Mouse (Mus musculus): ENCODE data around the gene Fam184b.

- no peak for TF ChIP-seq CTCF (IDR thresholded peaks at IDR 0.05; ENCODE audit: borderline replicate concordance, control insufficient read depth, extremely low read depth, insufficient read depth, low read length, poor library complexity)
- no peak for TF ChIP-seq POLR2A (IDR thresholded peaks at IDR 0.05; ENCODE audit: control insufficient read depth, extremely low read depth, insufficient read depth, low read length, poor library complexity)
Measured at GRCm38 (mm10) chr5:45668831-45669230, 29.4 kb upstream of the Fam184b start.
